Mouse (Mus musculus): ENCODE results near the gene Pld6. TPM values are rescaled to one million over a fixed set of nuclear protein-coding genes. Genes with fewer than 3 reads are reported as not detected.

The Pld6 gene
- total and polyA plus RNA-seq, 2 experiments from 2014 or later, result 10.9 to 24.6 TPM

- Histone ChIP-seq H3K36me3 (ENCODE audit: insufficient read depth, low read length) (peaks cover 66% of the 10 kb centered on the region), H3K4me1 (ENCODE audit: insufficient read depth, low read length) (peaks cover 8% of the 10 kb centered on the region), H3K9me3 (ENCODE audit: low read length) (no peaks in the 10 kb centered on the region), H3K4me3 (ENCODE audit: low read length) (no peak overlapping the region), H3K9ac (replicated peaks; ENCODE audit: low read length) (no peak overlapping the region), H3K27me3 (ENCODE audit: insufficient read depth, low read length) (no peaks in the 10 kb centered on the region), H3K4me2 (ENCODE audit: low read depth, low read length) (no peak overlapping the region), H3K27ac (no peak overlapping the region)
- ATAC-seq (no peak), DNase-seq (ENCODE audit: low spot score) (no peak)
- no peak for TF ChIP-seq CTCF (IDR thresholded peaks at IDR 0.05; ENCODE audit: low read depth)
- WGBS, result 94% methylated on average over 1 of the region's 1 CpGs
Observed at GRCm38 (mm10) chr11:59805256-59805655, 17.8 kb upstream of the Pld6 start.

- DNase-seq (ENCODE audit: low spot score) (no peak), ATAC-seq (no peak)
- no peaks in the 10 kb centered on the region for H3K9me3 ChIP-seq (ENCODE audit: low read length)
- H3K4me3 ChIP-seq (ENCODE audit: low read length), result no peak overlapping the region
- H3K9ac ChIP-seq (replicated peaks; ENCODE audit: low read length), result no peak overlapping the region
- H3K27ac ChIP-seq, result no peak overlapping the region
- no peaks in the 10 kb centered on the region for H3K27me3 ChIP-seq (ENCODE audit: insufficient read depth, low read length)
- 88% methylated on average over 22 of the region's 22 CpGs for WGBS
- H3K4me2 ChIP-seq (ENCODE audit: low read depth, low read length), result no peak overlapping the region
- peaks cover 8% of the 10 kb centered on the region for H3K4me1 ChIP-seq (ENCODE audit: insufficient read depth, low read length)
- peaks cover 72% of the 10 kb centered on the region for H3K36me3 ChIP-seq (ENCODE audit: insufficient read depth, low read length)
- peak; percentile 16; the same call in 1 of the 2 replicates for TF ChIP-seq CTCF (IDR thresholded peaks at IDR 0.05; ENCODE audit: low read depth)
Observed at GRCm38 (mm10) chr11:59804409-59805110, 17.1 kb upstream of the Pld6 start.

DNA sequence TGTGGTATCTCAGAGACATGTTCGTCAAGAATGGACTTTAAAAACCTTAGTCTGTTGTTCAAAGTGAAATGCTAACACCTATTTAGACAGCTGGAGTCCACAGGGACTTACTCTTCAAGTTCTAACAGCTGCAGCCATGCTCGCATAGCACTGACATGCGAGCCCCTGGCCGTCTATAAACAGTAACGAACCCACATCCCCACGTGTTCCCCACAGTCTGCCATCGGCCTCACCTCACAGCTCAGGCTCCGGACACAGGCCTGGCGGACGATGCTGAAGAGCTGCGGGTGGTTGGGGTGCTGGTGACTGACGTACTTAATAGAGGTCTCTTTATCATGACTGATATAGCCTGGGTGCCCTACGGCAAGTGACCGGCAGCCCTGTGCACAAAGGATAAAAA lies 16.1 kb upstream of the Pld6 start:
- peaks cover 82% of the 10 kb centered on the region for H3K36me3 ChIP-seq (ENCODE audit: insufficient read depth, low read length)
- TF ChIP-seq CTCF (IDR thresholded peaks at IDR 0.05; ENCODE audit: low read depth), result no peak
- DNase-seq (ENCODE audit: low spot score) (no peak), ATAC-seq (no peak)
- H3K9me3 ChIP-seq (ENCODE audit: low read length), result no peaks in the 10 kb centered on the region
- peaks cover 2% of the 10 kb centered on the region for H3K4me1 ChIP-seq (ENCODE audit: insufficient read depth, low read length)
- no peaks in the 10 kb centered on the region for H3K27me3 ChIP-seq (ENCODE audit: insufficient read depth, low read length)
- no peak overlapping the region for H3K27ac ChIP-seq
- no peak overlapping the region for H3K4me2 ChIP-seq (ENCODE audit: low read depth, low read length)
- no peak overlapping the region for H3K9ac ChIP-seq (replicated peaks; ENCODE audit: low read length)
- 86% methylated on average over 14 of the region's 14 CpGs for WGBS
- H3K4me3 ChIP-seq (ENCODE audit: low read length), result no peak overlapping the region

DNA sequence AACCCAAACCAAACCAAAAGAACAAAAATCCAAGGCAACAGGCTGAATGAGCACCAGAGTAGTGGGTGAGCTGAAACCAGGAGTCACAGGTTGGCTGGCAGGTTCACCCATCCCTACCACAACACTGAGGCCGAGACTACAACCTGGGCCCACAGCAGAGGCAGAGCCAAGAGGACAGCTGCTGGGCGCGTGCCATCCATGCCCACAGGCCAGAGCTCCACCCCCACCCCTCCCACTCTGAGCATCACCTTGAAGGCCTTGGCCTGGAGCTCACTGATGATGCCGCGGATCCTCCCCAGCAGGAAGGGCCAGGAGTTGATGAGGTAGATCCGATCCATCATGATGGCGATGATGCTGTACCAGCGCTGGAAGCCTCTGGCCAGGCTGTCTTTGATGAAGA lies 14.4 kb upstream of the Pld6 start:
- no peaks in the 10 kb centered on the region for H3K4me1 ChIP-seq (ENCODE audit: insufficient read depth, low read length)
- H3K9ac ChIP-seq (replicated peaks; ENCODE audit: low read length), result no peak overlapping the region
- no peak overlapping the region for H3K4me3 ChIP-seq (ENCODE audit: low read length)
- 92% methylated on average over 8 of the region's 8 CpGs for WGBS
- no peak overlapping the region for H3K4me2 ChIP-seq (ENCODE audit: low read depth, low read length)
- H3K36me3 ChIP-seq (ENCODE audit: insufficient read depth, low read length), result peaks cover 90% of the 10 kb centered on the region
- ATAC-seq, result no peak
- no peak for TF ChIP-seq CTCF (IDR thresholded peaks at IDR 0.05; ENCODE audit: low read depth)
- no peak for DNase-seq (ENCODE audit: low spot score)
- no peak overlapping the region for H3K27ac ChIP-seq
- no peaks in the 10 kb centered on the region for H3K27me3 ChIP-seq (ENCODE audit: insufficient read depth, low read length)
- no peaks in the 10 kb centered on the region for H3K9me3 ChIP-seq (ENCODE audit: low read length)

DNA sequence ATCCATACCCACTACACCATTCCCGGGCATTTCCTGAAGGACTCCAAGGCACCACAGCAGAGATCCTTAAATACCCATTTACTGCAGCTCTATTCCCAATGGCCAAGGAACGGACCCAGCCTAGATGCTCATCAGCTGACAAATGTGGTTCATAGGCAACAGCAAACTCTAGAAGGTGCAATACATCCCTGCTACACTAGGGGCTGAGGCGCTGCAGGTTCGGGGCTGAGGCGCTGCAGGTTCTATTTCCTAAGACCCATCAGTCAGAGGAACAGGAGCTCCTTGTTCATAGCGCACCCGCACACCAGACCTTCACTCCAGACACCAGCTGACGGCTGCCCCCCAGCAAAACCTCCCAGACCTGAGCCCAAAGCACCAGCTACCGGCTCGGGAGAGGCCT lies 13.0 kb upstream of the Pld6 start:
- H3K4me1 ChIP-seq (ENCODE audit: insufficient read depth, low read length), result no peaks in the 10 kb centered on the region
- H3K4me3 ChIP-seq (ENCODE audit: low read length), result no peak overlapping the region
- WGBS, result 95% methylated on average over 10 of the region's 10 CpGs
- DNase-seq (ENCODE audit: low spot score) (no peak), ATAC-seq (no peak)
- H3K27me3 ChIP-seq (ENCODE audit: insufficient read depth, low read length), result no peaks in the 10 kb centered on the region
- peak; percentile 45 for TF ChIP-seq CTCF (IDR thresholded peaks at IDR 0.05; ENCODE audit: low read depth)
- no peak overlapping the region for H3K9ac ChIP-seq (replicated peaks; ENCODE audit: low read length)
- no peak overlapping the region for H3K4me2 ChIP-seq (ENCODE audit: low read depth, low read length)
- H3K9me3 ChIP-seq (ENCODE audit: low read length), result no peaks in the 10 kb centered on the region
- H3K36me3 ChIP-seq (ENCODE audit: insufficient read depth, low read length), result peaks cover 83% of the 10 kb centered on the region
- H3K27ac ChIP-seq, result no peak overlapping the region

DNA sequence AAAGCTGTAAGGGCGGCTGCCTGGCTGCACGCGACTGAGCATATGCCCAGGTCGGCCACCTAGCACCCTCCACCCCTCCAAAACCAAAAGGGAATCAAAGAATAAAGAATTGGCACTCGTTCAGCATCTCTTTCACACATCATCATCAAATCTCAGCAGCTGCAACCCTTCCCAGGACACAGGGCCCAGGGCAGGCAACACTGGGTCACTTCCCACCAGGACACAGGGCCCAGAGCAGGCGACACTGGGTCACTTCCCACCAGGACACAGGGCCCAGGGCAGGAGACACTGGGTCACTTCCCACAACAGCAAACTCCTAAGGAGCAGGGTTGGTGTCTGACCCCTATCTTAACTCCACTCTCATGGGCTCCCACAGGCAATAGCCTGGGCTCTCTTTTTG lies 5.9 kb upstream of the Pld6 start:
- Histone ChIP-seq H3K9ac (replicated peaks; ENCODE audit: low read length) (no peak overlapping the region), H3K4me2 (ENCODE audit: low read depth, low read length) (no peak overlapping the region), H3K9me3 (ENCODE audit: low read length) (no peaks in the 10 kb centered on the region), H3K27me3 (ENCODE audit: insufficient read depth, low read length) (no peaks in the 10 kb centered on the region), H3K27ac (no peak overlapping the region), H3K4me3 (ENCODE audit: low read length) (no peak overlapping the region), H3K36me3 (ENCODE audit: insufficient read depth, low read length) (peaks cover 58% of the 10 kb centered on the region), H3K4me1 (ENCODE audit: insufficient read depth, low read length) (no peaks in the 10 kb centered on the region)
- TF ChIP-seq CTCF (IDR thresholded peaks at IDR 0.05; ENCODE audit: low read depth), result no peak
- DNase-seq (ENCODE audit: low spot score) (no peak), ATAC-seq (no peak)
- WGBS, result 92% methylated on average over 6 of the region's 6 CpGs

DNA sequence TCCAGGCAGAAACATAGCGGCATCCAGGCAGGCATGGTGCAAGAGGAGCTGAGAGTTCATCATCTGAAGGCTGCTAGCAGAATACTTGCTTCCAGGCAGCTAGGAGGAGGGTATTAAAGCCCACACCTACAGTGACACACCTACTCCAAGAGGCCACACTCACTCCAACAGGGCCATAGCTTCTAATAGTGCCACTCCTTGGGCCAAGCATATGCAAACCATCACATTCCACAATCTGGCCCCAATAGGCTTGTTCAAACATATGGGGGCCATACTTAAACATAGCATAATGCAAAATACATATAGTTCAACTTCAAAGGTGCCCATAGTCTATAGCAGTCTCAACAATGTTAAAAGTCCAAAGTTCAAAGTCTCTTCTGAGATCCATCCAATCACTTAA lies 1.9 kb upstream of the Pld6 start:
- DNase-seq (ENCODE audit: low spot score) (no peak), ATAC-seq (no peak)
- TF ChIP-seq CTCF (IDR thresholded peaks at IDR 0.05; ENCODE audit: low read depth), result no peak
- Histone ChIP-seq H3K9ac (replicated peaks; ENCODE audit: low read length) (no peak overlapping the region), H3K4me2 (ENCODE audit: low read depth, low read length) (no peak overlapping the region), H3K36me3 (ENCODE audit: insufficient read depth, low read length) (peaks cover 25% of the 10 kb centered on the region), H3K9me3 (ENCODE audit: low read length) (no peaks in the 10 kb centered on the region), H3K4me1 (ENCODE audit: insufficient read depth, low read length) (peaks cover 11% of the 10 kb centered on the region; the same call in 1 of the 2 replicates), H3K27ac (no peak overlapping the region), H3K27me3 (ENCODE audit: insufficient read depth, low read length) (no peaks in the 10 kb centered on the region), H3K4me3 (ENCODE audit: low read length) (no peak overlapping the region)
- WGBS, result 97% methylated on average over 1 of the region's 1 CpGs

Measured in hindbrain, postnatal 0 days (tissue).